Mouse (Mus musculus) adrenal gland, postnatal 14 days (tissue): ENCODE results near the gene Prx. TPM values are rescaled to one million over a fixed set of nuclear protein-coding genes. Genes with fewer than 3 reads are reported as not detected.

Experiments used
- DNase-seq: peaks from one replicate; pipeline ENCODE4 v3.0.0; 2021; ENCODE audit warnings: mixed read lengths
- total RNA-seq: library from RNA; stranded (reverse); gene quantifications from 2 replicates; pipeline ENCODE4 v1.2.3, GENCODE M21; 2021

The Prx gene
- total RNA-seq, 1 experiment from 2014 or later = 2.7 TPM

DNA sequence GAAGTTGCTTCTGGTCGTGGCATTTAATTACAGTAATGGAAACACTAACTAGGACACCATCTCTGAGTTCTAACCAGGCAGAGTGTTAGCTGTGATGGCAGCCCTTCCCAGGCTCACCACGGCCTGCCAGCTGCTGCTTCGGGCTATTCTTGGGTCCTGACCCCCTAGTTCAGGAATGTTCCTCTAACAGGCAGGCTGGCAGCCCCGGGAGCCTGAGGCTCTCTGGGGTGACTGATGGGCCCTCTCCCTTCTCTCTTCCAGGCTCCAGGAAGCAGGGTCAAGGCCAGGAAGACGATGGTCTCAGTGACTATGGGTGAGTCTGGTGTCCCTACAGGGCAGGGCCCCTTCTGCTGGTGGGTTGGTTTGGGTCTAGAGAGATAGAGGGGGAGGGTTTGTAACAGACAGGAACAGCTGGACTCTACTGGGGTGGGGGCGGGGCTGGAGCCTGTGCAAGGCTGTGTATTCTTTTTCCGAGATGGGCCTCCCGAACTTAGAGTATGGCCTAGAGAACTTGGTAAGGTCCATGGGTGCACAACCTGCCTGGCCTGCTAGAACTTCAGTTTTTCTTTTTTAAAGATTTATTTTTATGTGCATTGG lies 61.3 kb downstream of the Prx start:
- no peak for DNase-seq

DNA sequence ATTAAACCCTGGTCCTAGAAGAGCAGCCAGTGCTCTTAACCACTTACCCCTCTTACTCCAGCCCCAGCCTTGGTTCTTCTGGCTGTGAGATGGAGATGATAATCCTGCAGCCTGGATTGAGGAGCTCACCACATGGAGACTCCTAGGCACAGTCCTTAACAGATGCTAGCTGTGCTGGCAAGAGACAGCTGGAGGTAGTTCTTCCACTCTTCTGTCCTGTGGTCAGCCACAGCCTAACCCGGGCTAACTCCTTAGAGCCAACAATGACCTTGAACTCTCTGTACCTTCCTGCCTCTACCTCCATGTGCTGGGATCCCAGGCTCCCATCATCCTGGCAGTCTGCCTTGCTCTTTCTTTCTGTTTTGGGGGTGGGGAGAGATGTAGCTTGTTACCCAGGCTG lies 61.9 kb downstream of the Prx start:
- DNase-seq = no peak

Other genes with a start within 250 kb of the Prx start
- gene Numbl, start 240.9 kb upstream of the Prx start, total RNA-seq = 8.7 and 11.9 TPM in 2 replicates
- gene Ltbp4, start 161.6 kb upstream of the Prx start, total RNA-seq = 122 and 126 TPM in 2 replicates
- 16.1 and 26.1 TPM in 2 replicates for gene Shkbp1, start 143.3 kb upstream of the Prx start, total RNA-seq
- 1.8 TPM in 2 replicates for gene Gm20479, start 141.9 kb upstream of the Prx start, total RNA-seq
- gene Sptbn4, start 51.6 kb upstream of the Prx start, total RNA-seq = 0.74 and 1.5 TPM in 2 replicates
- gene Blvrb, start 51.3 kb upstream of the Prx start, total RNA-seq = 72.6 and 76.9 TPM in 2 replicates
- 12.9 and 15.7 TPM in 2 replicates for gene Sertad3, start 25.6 kb upstream of the Prx start, total RNA-seq
- 24.5 and 26.3 TPM in 2 replicates for gene Sertad1, start 12.4 kb upstream of the Prx start, total RNA-seq
- 0.44 and 0.64 TPM in 2 replicates for gene Hipk4, start 23.9 kb downstream of the Prx start, total RNA-seq
- gene Pld3, start 53.9 kb downstream of the Prx start, total RNA-seq = 87.2 and 100 TPM in 2 replicates
- gene 2310022A10Rik, start 53.9 kb downstream of the Prx start, total RNA-seq = 13.6 and 14.4 TPM in 2 replicates
- 197 and 255 TPM in 2 replicates for gene Akt2, start 92.2 kb downstream of the Prx start, total RNA-seq
- gene Ttc9b, start 154.6 kb downstream of the Prx start, total RNA-seq = 0.26 and 0.83 TPM in 2 replicates
- 25.3 and 29.6 TPM in 2 replicates for gene Map3k10, start 175.3 kb downstream of the Prx start, total RNA-seq
- 1.6 and 2.6 TPM in 2 replicates for gene Zfp607b, start 190.0 kb downstream of the Prx start, total RNA-seq
- gene Zfp60, start 232.1 kb downstream of the Prx start, total RNA-seq = 12.5 and 16.0 TPM in 2 replicates